Mouse (Mus musculus): ENCODE measurements around the gene Slc6a11. TPM values are rescaled to one million over a fixed set of nuclear protein-coding genes. Genes with fewer than 3 reads are reported as not detected.

The Slc6a11 gene
- polyA plus RNA-seq, 1 experiment from 2014 or later: 16.4 TPM

DNA sequence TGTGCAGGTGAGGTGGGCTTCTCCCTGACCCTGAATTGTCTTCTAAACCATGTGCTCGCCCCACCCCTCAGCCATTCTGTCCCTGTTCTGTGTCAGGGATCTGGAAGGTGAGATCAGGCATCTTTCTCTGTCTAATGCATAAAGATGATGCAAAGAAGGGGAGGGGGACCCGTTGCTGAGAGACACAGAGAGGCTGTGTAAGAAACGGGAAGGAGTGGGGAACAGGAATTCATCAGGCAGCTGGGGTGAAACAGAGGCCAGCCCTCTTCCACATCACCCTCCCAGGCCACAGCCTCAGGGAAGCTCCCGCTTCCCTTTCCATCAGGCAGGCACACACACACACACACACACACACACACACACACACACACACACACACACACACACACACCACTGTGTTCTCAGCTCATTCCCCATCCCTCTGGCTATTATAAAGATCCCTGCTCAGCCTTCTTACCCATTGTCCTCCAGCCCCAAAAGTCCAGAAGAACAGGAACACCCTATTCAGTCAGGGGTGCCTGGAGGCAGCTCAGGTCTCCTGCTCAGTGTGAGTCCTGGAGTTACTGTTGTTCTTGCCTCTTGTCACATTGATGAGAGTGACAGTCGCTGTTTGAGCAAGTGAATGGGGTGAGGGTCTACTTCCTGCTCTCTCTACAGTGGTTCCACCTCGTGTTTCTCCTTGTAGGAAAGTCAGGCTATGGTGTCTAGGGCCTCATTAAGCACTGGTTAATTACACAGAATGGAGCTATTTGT lies 108.0 kb downstream of the Slc6a11 start:
- peak; percentile 79 for ATAC-seq (replicated peaks)
- Histone ChIP-seq H3K36me3 (no peaks in the 10 kb centered on the region), H3K4me1 (peaks cover 25% of the 10 kb centered on the region), H3K27ac (replicated peaks) (peak overlapping the region; percentile 73), H3K4me3 (no peak overlapping the region), H3K9ac (replicated peaks) (no peak overlapping the region), H3K27me3 (no peaks in the 10 kb centered on the region), H3K4me2 (replicated peaks) (no peak overlapping the region), H3K9me3 (no peaks in the 10 kb centered on the region)
- 17% methylated on average over 5 of the region's 6 CpGs for WGBS

DNA sequence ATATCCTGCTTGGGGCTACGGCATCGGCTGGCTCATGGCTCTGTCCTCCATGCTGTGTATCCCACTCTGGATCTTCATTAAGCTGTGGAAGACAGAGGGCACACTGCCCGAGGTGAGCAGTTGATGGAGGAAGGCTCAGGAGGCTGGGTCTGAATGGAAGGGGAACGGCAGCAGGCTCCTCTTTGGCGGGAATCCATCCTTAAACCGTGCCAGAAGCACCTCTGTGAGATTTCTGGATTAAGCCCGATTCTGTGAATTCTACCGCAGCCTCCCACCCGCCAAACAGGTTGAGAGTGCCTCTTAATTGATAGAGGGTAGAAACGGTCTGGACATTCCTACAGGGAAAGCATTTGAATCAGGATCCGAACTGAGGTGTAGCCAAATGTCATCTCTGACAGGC lies 114.6 kb downstream of the Slc6a11 start:
- no peak overlapping the region for H3K27ac ChIP-seq (replicated peaks)
- ATAC-seq (replicated peaks): no peak
- H3K4me1 ChIP-seq: peaks cover 7% of the 10 kb centered on the region; the same call in 1 of the 2 replicates
- 53% methylated on average over 11 of the region's 11 CpGs for WGBS
- H3K27me3 ChIP-seq: no peaks in the 10 kb centered on the region
- no peak overlapping the region for H3K4me2 ChIP-seq (replicated peaks)
- no peak overlapping the region for H3K9ac ChIP-seq (replicated peaks)
- no peaks in the 10 kb centered on the region for H3K36me3 ChIP-seq
- H3K9me3 ChIP-seq: no peaks in the 10 kb centered on the region
- no peak overlapping the region for H3K4me3 ChIP-seq

DNA sequence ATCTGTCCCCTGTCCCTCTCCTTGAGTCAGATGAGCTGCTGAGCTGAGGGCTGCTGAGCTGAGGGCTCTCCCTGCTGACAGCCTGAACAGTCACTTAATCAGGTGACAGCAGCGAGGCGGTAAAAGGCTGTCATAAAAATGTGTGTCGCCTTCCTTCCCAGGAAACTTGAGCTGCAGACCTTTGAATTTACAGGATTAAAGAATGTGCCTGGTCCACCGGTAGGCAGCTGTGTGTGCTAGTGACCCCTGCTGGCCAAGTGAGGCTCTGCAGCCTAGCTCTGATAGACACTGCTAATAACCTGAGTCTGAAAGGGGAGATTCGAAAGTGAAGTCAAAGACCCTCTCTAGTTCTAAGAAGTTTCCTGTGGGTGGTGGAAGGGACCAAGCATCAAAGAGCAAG lies 119.3 kb downstream of the Slc6a11 start:
- Histone ChIP-seq H3K36me3 (no peaks in the 10 kb centered on the region), H3K4me2 (replicated peaks) (no peak overlapping the region), H3K4me1 (peaks cover 7% of the 10 kb centered on the region; the same call in 1 of the 2 replicates), H3K9ac (replicated peaks) (no peak overlapping the region), H3K27ac (replicated peaks) (peak overlapping the region; percentile 55; the same call in 1 of the 2 replicates), H3K27me3 (no peaks in the 10 kb centered on the region), H3K9me3 (no peaks in the 10 kb centered on the region), H3K4me3 (no peak overlapping the region)
- under 1% methylated on average over 5 of the region's 5 CpGs for WGBS
- peak; percentile 47 for ATAC-seq (replicated peaks)

DNA sequence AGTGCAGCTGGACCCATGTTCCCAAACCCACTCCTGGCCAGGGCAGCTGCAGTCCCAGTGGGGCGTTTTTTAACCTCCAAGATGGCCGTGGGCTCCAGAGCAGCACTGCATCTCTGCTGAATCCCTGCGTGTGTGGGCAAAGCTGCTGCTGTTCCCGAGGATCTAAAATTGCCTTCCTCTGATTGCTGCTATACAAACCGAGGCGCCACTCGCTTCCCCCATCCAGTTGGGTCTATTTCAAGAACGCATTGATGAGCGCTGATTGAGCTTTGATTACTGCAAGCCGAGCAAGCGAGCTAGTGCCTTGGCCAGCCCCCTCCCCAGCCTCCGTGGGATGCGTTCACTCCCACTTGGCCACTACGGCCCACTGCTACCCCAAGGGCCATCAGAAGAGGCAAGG lies 123.9 kb downstream of the Slc6a11 start:
- peak overlapping the region; percentile 74 for H3K27ac ChIP-seq (replicated peaks)
- 62% methylated on average over 14 of the region's 14 CpGs for WGBS
- no peak for ATAC-seq (replicated peaks)

DNA sequence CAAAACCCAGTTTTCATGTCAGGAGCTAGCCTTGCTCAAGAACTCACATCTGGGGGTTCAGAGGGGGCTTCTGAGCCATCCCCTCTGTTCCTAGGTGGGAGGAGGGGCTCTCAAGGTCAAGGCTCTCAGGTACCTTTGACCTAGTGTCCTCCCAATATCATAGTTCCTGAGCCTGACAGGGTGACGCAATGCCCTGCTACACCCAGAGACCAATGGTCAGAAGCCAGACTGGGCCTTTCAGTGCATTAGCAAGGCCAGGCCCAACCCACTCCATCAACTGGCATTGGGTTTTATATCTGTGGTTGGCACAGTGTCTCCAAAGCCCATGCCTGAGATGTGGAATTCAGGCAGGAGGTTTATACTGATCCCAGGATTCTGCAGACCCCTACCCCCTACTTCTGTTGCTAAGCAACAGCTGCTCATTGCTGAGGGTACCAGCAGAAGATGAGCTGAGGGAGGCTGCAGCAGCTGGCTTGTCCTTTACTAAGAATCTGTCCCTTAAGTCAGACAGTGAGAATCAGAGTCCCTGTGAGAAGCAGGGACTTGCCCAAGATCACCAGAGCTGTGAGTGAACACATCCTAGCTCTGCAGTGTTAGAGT lies 126.8 kb downstream of the Slc6a11 start:
- Histone ChIP-seq H3K9me3 (no peaks in the 10 kb centered on the region), H3K36me3 (no peaks in the 10 kb centered on the region), H3K4me1 (peaks cover 35% of the 10 kb centered on the region), H3K4me2 (replicated peaks) (no peak overlapping the region), H3K27me3 (no peaks in the 10 kb centered on the region), H3K9ac (replicated peaks) (no peak overlapping the region; the same call in 1 of the 2 replicates), H3K4me3 (no peak overlapping the region), H3K27ac (replicated peaks) (peak overlapping the region; percentile 70)
- 83% methylated on average over 1 of the region's 1 CpGs for WGBS
- ATAC-seq (replicated peaks): peak; percentile 55

More for the DNA sequence above, 123.9 kb downstream of the Slc6a11 start:
- H3K4me3 ChIP-seq: no peak overlapping the region
- no peaks in the 10 kb centered on the region for H3K36me3 ChIP-seq
- H3K4me2 ChIP-seq (replicated peaks): no peak overlapping the region
- no peaks in the 10 kb centered on the region for H3K27me3 ChIP-seq
- no peak overlapping the region for H3K9ac ChIP-seq (replicated peaks)
- peaks cover 32% of the 10 kb centered on the region for H3K4me1 ChIP-seq
- H3K9me3 ChIP-seq: no peaks in the 10 kb centered on the region

DNA sequence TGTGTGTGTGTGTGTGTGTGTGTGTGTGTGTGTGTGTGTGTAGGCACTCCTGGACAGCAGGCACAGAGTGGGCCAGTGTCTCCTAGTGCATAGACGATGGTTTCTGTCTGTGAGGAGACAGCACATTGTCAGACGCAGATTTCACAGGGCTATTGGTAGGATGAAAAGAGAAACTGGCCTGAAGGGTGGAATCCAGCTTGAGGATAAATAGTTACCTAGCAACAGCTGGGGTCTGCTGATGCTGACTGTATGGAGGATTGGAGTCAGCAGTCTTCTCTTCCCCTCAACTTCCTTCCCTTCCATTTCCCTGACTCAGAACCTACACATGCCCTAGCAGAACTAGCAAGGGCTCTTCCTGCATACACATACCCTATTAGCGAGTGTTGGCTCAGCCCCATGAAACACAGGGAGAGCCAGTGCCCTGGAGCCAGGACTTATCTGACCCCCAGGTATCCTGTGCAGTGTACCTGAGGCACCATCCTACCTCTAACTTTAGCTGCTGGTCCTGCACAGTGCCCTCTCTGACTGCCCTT lies 127.7 kb downstream of the Slc6a11 start:
- Histone ChIP-seq H3K4me1 (peaks cover 36% of the 10 kb centered on the region), H3K9ac (replicated peaks) (no peak overlapping the region), H3K27me3 (no peaks in the 10 kb centered on the region), H3K27ac (replicated peaks) (peak overlapping the region; percentile 70), H3K4me2 (replicated peaks) (no peak overlapping the region), H3K4me3 (no peak overlapping the region), H3K9me3 (no peaks in the 10 kb centered on the region), H3K36me3 (no peaks in the 10 kb centered on the region)
- 24% methylated on average over 3 of the region's 3 CpGs for WGBS
- no peak for ATAC-seq (replicated peaks)

DNA sequence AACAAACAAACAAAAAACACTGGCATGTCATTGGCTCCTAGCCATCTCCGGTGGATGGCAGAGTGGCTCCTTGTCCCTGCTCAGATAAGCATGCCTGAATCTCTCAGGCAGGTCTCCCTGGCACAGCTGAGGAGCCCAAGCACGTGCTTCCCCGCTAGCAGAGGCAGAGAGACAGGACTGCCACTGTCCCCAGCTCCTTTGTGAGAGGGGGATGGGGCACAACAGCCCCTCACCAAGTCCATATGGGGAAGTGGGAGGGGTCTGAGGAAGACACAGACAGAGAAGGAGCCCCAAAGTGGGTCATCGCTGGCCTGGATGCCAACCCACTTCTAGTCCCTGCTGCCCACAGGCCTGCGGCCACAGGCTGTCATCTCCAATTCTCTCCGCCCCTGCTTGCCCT lies 130.6 kb downstream of the Slc6a11 start:
- Histone ChIP-seq H3K36me3 (no peaks in the 10 kb centered on the region), H3K4me1 (peaks cover 48% of the 10 kb centered on the region), H3K9me3 (no peaks in the 10 kb centered on the region), H3K4me2 (replicated peaks) (no peak overlapping the region), H3K4me3 (no peak overlapping the region), H3K9ac (replicated peaks) (no peak overlapping the region), H3K27ac (replicated peaks) (peak overlapping the region; percentile 13; the same call in 1 of the 2 replicates), H3K27me3 (no peaks in the 10 kb centered on the region)
- 38% methylated on average over 6 of the region's 6 CpGs for whole genome bisulfite sequencing
- ATAC-seq (replicated peaks): 0 out of 2 replicates have a peak, but pooled peaks have one; percentile 17

DNA sequence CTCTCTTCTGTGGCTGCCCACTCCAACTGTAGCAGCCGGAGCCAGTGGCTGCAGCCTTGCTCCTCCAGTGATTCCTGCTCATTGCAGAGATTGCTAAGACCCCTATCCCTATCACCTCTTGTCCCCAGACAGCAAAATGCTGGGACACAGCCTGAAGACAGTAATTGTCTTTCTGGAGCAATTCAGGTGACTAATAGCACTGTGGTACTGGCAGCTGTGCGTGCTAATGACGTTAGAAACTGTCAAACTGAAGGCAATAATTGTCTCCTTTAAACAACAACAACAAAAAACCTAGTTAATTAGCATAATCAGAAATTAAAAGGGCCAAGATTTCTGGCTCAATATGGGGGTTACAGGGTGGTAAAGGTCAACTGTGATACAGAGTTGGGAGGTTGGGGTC lies 133.0 kb downstream of the Slc6a11 start:
- no peak overlapping the region for H3K9ac ChIP-seq (replicated peaks)
- H3K36me3 ChIP-seq: no peaks in the 10 kb centered on the region
- H3K4me3 ChIP-seq: no peak overlapping the region
- H3K9me3 ChIP-seq: no peaks in the 10 kb centered on the region
- WGBS: 14% methylated on average over 3 of the region's 3 CpGs
- peak overlapping the region; percentile 78 for H3K27ac ChIP-seq (replicated peaks)
- no peak overlapping the region for H3K4me2 ChIP-seq (replicated peaks)
- no peak for ATAC-seq (replicated peaks)
- H3K27me3 ChIP-seq: no peaks in the 10 kb centered on the region
- H3K4me1 ChIP-seq: peaks cover 28% of the 10 kb centered on the region

DNA sequence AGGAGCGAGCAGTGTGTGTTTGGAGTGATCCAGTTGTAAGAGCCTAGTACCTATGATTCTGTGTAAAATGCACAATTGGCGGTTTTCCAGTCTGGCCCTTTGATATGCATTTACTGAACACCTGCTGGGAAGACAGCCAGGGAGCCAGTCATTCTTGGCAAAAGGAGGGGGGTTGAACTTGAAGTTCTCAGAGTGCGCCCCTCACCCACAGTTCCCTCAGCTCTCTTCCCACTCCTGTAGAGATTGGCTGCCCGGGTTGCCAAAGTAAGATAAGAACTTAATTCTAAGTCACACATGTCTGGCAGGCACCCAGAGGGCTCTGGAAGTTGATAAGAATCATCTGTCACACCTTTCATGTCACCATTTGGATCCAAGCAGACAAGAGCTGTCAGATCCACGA lies 133.4 kb downstream of the Slc6a11 start:
- H3K4me2 ChIP-seq (replicated peaks): no peak overlapping the region
- H3K4me3 ChIP-seq: no peak overlapping the region
- H3K36me3 ChIP-seq: no peaks in the 10 kb centered on the region
- peaks cover 25% of the 10 kb centered on the region for H3K4me1 ChIP-seq
- 0 out of 2 replicates have a peak, but pooled peaks have one; percentile 33 for ATAC-seq (replicated peaks)
- H3K27ac ChIP-seq (replicated peaks): peak overlapping the region; percentile 78
- no peaks in the 10 kb centered on the region for H3K27me3 ChIP-seq
- H3K9ac ChIP-seq (replicated peaks): no peak overlapping the region
- whole genome bisulfite sequencing: 19% methylated on average over 5 of the region's 5 CpGs
- no peaks in the 10 kb centered on the region for H3K9me3 ChIP-seq

DNA sequence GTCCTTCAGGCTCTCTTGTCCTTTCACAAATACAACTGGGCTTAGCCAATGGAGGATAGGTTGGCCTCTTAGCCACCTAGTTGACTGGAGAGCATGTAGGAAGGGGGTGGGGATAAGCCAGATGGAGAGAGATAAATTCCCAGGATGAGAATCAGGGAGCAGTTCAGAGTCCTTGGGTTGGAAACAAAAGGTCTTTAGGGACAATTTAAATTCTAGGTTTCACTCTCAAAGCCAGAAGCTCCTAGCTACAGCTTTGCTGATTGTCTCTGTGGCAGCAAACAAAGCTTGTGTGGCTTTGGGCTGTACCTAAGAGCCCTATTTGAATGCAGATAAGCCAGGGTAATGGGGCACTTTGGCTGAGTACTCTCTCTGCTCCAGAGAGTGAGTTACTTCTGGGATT lies 135.2 kb downstream of the Slc6a11 start:
- no peak overlapping the region for H3K4me2 ChIP-seq (replicated peaks)
- H3K4me3 ChIP-seq: no peak overlapping the region
- H3K4me1 ChIP-seq: peaks cover 25% of the 10 kb centered on the region
- no peak overlapping the region for H3K9ac ChIP-seq (replicated peaks)
- H3K27me3 ChIP-seq: no peaks in the 10 kb centered on the region
- no peak overlapping the region for H3K27ac ChIP-seq (replicated peaks)
- ATAC-seq (replicated peaks): no peak
- no peaks in the 10 kb centered on the region for H3K36me3 ChIP-seq
- no peaks in the 10 kb centered on the region for H3K9me3 ChIP-seq

DNA sequence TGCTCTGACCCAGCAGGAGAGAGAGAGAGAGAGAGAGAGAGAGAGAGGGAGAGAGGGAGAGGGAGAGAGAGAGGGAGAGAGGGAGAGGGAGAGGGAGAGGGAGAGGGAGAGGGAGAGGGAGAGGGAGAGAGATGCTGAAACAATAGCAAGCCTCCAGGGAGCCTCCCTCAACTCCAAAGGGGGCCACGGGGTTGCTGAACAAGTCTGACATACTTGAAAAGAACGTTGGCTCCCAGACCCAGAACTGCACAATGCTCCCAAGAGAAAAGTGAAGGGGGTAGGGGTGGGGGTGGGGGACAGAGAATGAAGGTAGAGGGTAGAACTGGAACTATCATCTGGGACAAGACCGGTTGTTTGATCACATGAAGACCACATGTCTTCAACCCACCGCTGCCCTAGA lies 136.9 kb downstream of the Slc6a11 start:
- no peak for ATAC-seq (replicated peaks)
- no peaks in the 10 kb centered on the region for H3K27me3 ChIP-seq
- peaks cover 27% of the 10 kb centered on the region for H3K4me1 ChIP-seq
- no peaks in the 10 kb centered on the region for H3K9me3 ChIP-seq
- no peak overlapping the region for H3K4me3 ChIP-seq
- H3K4me2 ChIP-seq (replicated peaks): no peak overlapping the region
- no peaks in the 10 kb centered on the region for H3K36me3 ChIP-seq
- WGBS: 30% methylated on average over 4 of the region's 4 CpGs
- no peak overlapping the region for H3K27ac ChIP-seq (replicated peaks)
- no peak overlapping the region for H3K9ac ChIP-seq (replicated peaks)

DNA sequence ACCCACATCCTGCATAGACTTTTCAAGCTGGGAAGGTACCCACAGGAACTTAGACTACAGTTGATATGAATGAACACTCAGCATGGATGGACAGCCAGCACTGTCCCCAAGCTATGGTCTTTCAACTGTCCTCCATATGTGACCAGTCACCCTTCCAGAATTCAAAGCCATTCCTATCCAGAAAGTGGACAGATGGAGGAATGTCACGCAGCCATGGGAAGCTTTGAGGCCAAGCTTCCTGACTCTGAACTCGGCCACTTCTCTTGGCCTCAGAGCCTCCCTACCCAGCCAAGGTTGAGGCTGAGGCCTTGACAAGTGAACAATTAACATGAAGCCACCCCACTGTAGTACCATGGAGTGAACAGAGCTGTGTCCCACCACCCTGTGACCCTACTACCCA lies 138.5 kb downstream of the Slc6a11 start:
- H3K27ac ChIP-seq (replicated peaks): no peak overlapping the region
- H3K4me3 ChIP-seq: no peak overlapping the region
- no peak overlapping the region for H3K4me2 ChIP-seq (replicated peaks)
- no peak for ATAC-seq (replicated peaks)
- no peaks in the 10 kb centered on the region for H3K9me3 ChIP-seq
- 85% methylated on average over 2 of the region's 2 CpGs for WGBS
- H3K27me3 ChIP-seq: no peaks in the 10 kb centered on the region
- H3K36me3 ChIP-seq: no peaks in the 10 kb centered on the region
- H3K9ac ChIP-seq (replicated peaks): no peak overlapping the region
- H3K4me1 ChIP-seq: peaks cover 27% of the 10 kb centered on the region
